Mouse (Mus musculus) erythroblast, embryonic 14.5 days (primary cell): ENCODE data around the gene Zyx. TPM values are rescaled to one million over a fixed set of nuclear protein-coding genes. Genes with fewer than 3 reads are reported as not detected.
A peak's percentile ranks its signal among the peaks of the same experiment; 100 is the strongest.

Experiments
- H3K27me3 ChIP-seq: 2 replicates; pipeline ENCODE4 v1.6.1; 2012; ENCODE audit warnings: inconsistent platforms; ENCODE audit not compliant: control insufficient read depth
- H3K36me3 ChIP-seq: 2 replicates; pipeline ENCODE4 v1.6.1; 2012; ENCODE audit warnings: mild to moderate bottlenecking, inconsistent platforms; ENCODE audit not compliant: control insufficient read depth
- H3K4me1 ChIP-seq: 2 replicates; pipeline ENCODE4 v1.6.1; 2012; ENCODE audit warnings: inconsistent platforms; ENCODE audit not compliant: control insufficient read depth
- H3K4me3 ChIP-seq: replicated peaks from 2 replicates; pipeline ENCODE3; 2012; ENCODE audit warnings: moderate library complexity, mild to moderate bottlenecking, inconsistent platforms
- H3K9me3 ChIP-seq: 2 replicates; pipeline ENCODE4 v1.6.1; 2012; ENCODE audit warnings: low read length, inconsistent platforms, mixed read lengths; ENCODE audit not compliant: control insufficient read depth
- GATA1 ChIP-seq: IDR thresholded peaks from 2 replicates; pipeline ENCODE4 v1.6.1; 2012; ENCODE audit warnings: low read length, inconsistent platforms, mixed read lengths
- TAL1 ChIP-seq: IDR thresholded peaks from 3 replicates; pipeline ENCODE4 v1.6.1; 2012; ENCODE audit warnings: low read length, inconsistent platforms, mixed read lengths
- polyA plus RNA-seq: library from polyadenylated mRNA; stranded (reverse); fragments of >175 nt; gene quantifications from 2 replicates; pipeline ENCODE4 v1.2.3, GENCODE M21; 2012

The Zyx gene
- polyA plus RNA-seq, 1 experiment = 4.1 TPM

- H3K27me3 ChIP-seq = peaks cover 11% of the 10 kb centered on the region
- H3K4me3 ChIP-seq = peak overlapping the region; percentile 28
- TF ChIP-seq GATA1 (no peak), TAL1 (no peak)
- H3K4me1 ChIP-seq = peaks cover 4% of the 10 kb centered on the region
- H3K36me3 ChIP-seq = no peaks in the 10 kb centered on the region
- no peaks in the 10 kb centered on the region for H3K9me3 ChIP-seq
Observed at GRCm38 (mm10) chr6:42372001-42372400, 22.6 kb downstream of the Zyx start.

DNA sequence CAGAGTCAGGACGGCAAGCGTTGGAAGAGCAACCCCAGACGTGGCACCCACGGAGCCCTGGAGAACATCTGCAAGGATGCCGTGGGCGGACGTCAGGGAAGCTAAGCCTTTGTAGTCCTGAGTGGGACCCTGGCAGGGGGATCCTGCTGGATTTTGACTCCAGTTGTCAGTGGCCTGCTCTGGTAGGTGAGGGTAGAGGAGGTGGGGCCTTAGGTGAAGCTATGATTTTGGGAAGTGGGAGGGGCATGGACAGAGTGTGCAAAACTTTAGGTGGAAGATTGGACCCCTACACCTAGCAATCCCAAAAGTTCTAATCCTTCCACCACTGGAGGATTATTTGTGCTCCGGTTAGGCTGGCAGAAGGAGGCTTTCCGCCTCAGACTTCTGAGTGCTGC is 23.0 kb downstream of the Zyx start:
- Histone ChIP-seq H3K4me3 (peak overlapping the region; percentile 48), H3K36me3 (no peaks in the 10 kb centered on the region), H3K27me3 (peaks cover 11% of the 10 kb centered on the region), H3K4me1 (peaks cover 4% of the 10 kb centered on the region), H3K9me3 (no peaks in the 10 kb centered on the region)
- no peak for TF ChIP-seq GATA1
- TF ChIP-seq TAL1 = no peak

DNA sequence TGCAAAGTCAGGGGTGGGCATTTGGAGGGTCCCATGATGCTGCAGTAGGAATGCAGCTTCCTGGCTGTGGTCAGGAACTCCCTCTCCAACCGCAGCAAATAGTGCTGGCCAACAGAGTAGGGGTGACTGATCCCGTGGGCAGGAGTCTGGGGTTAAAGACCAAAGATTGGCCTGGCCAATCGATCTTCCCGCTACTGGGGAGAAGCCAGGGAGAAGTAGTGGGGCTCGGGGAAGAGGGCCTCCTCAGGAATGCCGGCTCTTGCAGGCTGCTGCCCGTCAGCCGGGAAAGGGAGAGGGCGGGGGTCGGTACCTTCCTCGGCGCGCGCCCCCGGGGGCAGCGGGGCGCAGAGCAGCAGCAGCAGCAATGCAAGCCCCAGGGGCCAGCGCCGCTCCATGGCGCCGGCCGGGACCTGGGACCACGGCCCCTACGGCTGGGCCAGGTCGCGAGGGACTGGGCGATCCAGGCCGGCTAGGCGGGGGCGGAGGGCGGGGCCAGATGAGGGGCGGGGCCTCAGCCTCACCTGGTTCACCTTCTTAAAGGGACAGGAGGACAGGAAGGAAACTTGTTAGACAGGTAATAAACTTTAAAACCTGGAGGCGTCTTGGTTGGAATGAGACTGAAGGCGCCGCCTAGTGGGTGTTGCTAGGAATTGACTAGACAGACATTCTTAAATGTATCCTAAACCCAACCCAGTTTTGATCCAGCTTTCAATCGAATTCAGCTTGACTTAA is 23.6 kb downstream of the Zyx start, which contains the start of gene Epha1:
TSS of gene Epha1 (minus strand) at position 453 of the 732 bp plus-strand sequence.
- peak within 1 kb of the TSS; percentile 48 for H3K4me3 ChIP-seq

DNA sequence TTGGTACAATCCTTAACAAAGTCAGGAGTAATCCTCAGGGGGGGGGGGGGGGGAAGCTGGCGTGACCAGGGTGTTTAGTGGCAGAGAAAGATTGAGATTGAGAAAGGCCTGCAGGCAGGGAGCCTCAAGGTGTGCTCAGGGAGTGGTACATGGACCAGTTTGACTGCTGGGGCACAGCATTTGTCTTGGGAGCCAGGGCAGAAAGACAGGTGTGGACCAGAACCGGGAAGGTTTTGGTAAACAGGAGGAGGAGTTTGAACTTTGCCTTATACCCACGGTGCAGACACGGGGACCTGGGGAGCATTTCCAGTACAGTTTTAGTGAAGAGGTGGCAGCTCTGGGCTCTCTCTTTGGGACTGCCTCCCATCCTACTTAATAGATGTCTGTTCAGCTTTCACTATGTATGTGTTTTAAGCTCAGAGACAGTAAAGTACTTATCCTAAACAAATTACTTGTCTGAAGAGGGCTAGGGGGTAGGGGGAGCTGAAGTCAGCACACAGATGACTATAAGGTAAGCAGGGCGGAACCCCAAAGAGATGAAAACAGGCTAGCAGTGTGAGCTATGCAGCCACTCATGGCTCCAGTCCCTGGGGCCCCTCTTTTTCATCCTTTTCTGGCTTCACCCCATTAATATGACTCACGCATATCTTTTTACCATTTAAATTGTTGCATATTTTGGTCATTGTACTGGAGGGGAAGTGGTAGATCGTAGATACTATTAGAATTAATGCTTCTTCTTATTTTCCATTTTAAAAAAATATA is 24.4 kb downstream of the Zyx start:
- peaks cover 11% of the 10 kb centered on the region for H3K27me3 ChIP-seq
- H3K36me3 ChIP-seq = no peaks in the 10 kb centered on the region
- TF ChIP-seq TAL1 (no peak), GATA1 (no peak)
- no peak overlapping the region for H3K4me3 ChIP-seq
- H3K9me3 ChIP-seq = no peaks in the 10 kb centered on the region
- peaks cover 4% of the 10 kb centered on the region for H3K4me1 ChIP-seq

More for the DNA sequence above, 23.6 kb downstream of the Zyx start, which contains the start of gene Epha1:
- peaks cover 11% of the 10 kb centered on the region for H3K27me3 ChIP-seq
- peaks cover 4% of the 10 kb centered on the region for H3K4me1 ChIP-seq
- H3K9me3 ChIP-seq = no peaks in the 10 kb centered on the region
- TF ChIP-seq GATA1 = no peak
- no peak for TF ChIP-seq TAL1
- H3K36me3 ChIP-seq = no peaks in the 10 kb centered on the region

- H3K9me3 ChIP-seq = no peaks in the 10 kb centered on the region
- no peaks in the 10 kb centered on the region for H3K36me3 ChIP-seq
- no peak for TF ChIP-seq TAL1
- TF ChIP-seq GATA1 = no peak
- H3K27me3 ChIP-seq = peaks cover 11% of the 10 kb centered on the region
- peaks cover 4% of the 10 kb centered on the region for H3K4me1 ChIP-seq
- no peak overlapping the region for H3K4me3 ChIP-seq
Observed at GRCm38 (mm10) chr6:42374701-42375100, 25.3 kb downstream of the Zyx start.

GRCm38 (mm10) chr6:42375131-42375530 is 25.7 kb downstream of the Zyx start:
- H3K36me3 ChIP-seq = no peaks in the 10 kb centered on the region
- H3K9me3 ChIP-seq = no peaks in the 10 kb centered on the region
- H3K27me3 ChIP-seq = peaks cover 11% of the 10 kb centered on the region
- H3K4me3 ChIP-seq = no peak overlapping the region
- H3K4me1 ChIP-seq = peaks cover 4% of the 10 kb centered on the region
- TF ChIP-seq TAL1 = no peak
- TF ChIP-seq GATA1 = no peak

GRCm38 (mm10) chr6:42376016-42376415 is 26.6 kb downstream of the Zyx start:
- H3K4me1 ChIP-seq = peaks cover 4% of the 10 kb centered on the region
- TF ChIP-seq TAL1 = no peak
- no peak for TF ChIP-seq GATA1
- peaks cover 11% of the 10 kb centered on the region for H3K27me3 ChIP-seq
- H3K9me3 ChIP-seq = no peaks in the 10 kb centered on the region
- H3K4me3 ChIP-seq = no peak overlapping the region
- no peaks in the 10 kb centered on the region for H3K36me3 ChIP-seq

DNA sequence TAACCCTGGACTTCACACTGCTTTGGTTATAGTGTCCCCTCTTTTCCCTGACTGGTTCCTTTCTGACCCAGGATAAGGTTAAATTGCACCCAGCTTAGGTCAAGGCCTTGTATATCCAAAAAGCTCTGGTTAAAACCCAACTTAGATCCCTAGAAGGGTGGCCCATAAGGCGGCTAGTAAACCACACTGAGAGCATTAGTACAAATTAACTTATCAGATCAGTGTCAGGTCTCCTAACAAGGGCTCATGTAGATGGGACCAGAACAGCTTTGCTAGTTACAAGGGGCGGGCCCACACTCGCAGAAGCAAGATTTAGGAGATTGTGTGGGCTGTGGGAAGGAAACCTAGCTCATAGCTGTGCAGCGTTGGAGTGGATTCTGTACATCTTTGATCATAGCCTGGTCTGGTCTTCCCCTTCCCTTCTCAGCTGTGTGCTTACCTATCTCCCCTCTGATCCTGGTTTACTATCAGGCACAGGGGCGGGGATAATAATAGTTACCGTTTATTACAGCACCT is 27.1 kb downstream of the Zyx start:
- Histone ChIP-seq H3K36me3 (no peaks in the 10 kb centered on the region), H3K9me3 (no peaks in the 10 kb centered on the region), H3K4me3 (no peak overlapping the region), H3K27me3 (peaks cover 11% of the 10 kb centered on the region), H3K4me1 (peaks cover 4% of the 10 kb centered on the region)
- no peak for TF ChIP-seq TAL1
- TF ChIP-seq GATA1 = no peak

DNA sequence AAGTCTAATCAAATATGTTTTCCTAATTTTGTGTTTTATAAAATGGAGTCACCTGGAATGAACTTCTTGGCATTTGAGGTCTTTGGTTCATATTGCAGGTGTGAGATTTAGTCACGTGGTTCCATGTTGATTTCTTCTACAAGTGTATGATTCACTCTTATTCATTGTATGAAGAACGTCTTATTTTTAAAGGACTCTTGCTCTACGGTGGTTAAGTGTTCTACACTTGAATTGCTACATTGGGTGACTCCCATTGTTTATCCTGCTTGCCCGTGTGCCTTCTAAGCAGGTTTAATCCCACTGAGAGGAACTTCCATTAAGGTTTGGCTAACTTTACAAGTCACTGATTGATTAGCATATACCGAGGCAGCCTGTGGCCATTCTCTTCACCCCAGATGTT is 27.9 kb downstream of the Zyx start:
- TF ChIP-seq GATA1 (no peak), TAL1 (no peak)
- Histone ChIP-seq H3K4me3 (no peak overlapping the region), H3K9me3 (no peaks in the 10 kb centered on the region), H3K4me1 (peaks cover 4% of the 10 kb centered on the region), H3K36me3 (no peaks in the 10 kb centered on the region), H3K27me3 (peaks cover 6% of the 10 kb centered on the region)
